Mouse (Mus musculus) CH12.LX (cell line): Measurements from ENCODE around the gene 4932429P05Rik. TPM values are rescaled to one million over a fixed set of nuclear protein-coding genes. Genes with fewer than 3 reads are reported as not detected.

Experiments used
- DNase-seq: peaks from one replicate; pipeline ENCODE4 v3.0.0-alpha.2; 2013; ENCODE audit errors: extremely low read depth
- H3K27ac ChIP-seq: 2 replicates; pipeline ENCODE4 v1.5.1; 2012; ENCODE audit warnings: low read depth, mild to moderate bottlenecking, control low read depth, moderate library complexity; ENCODE audit not compliant: insufficient read depth
- H3K27me3 ChIP-seq: replicated peaks from 2 replicates; pipeline ENCODE3; 2012; ENCODE audit warnings: inconsistent platforms
- H3K36me3 ChIP-seq, 2 experiments: replicated peaks in 1 of 2; 2 replicates each; pipeline versions ENCODE3 to v1.6.1; 2012; ENCODE audit warnings: inconsistent platforms in 1 of 2, low read length in 1 of 2, mild to moderate bottlenecking in 1 of 2, mixed read lengths in 1 of 2, moderate library complexity in 1 of 2; ENCODE audit not compliant: control insufficient read depth in 1 of 2, insufficient read depth in 1 of 2
- H3K4me1 ChIP-seq, 2 experiments: 2 replicates each; pipeline ENCODE4 v1.6.1; 2012; ENCODE audit warnings: inconsistent platforms in 1 of 2, moderate library complexity in 1 of 2; ENCODE audit not compliant: insufficient read depth in 2 of 2, control insufficient read depth in 1 of 2
- H3K4me2 ChIP-seq: 2 replicates; pipeline ENCODE4 v1.6.1; 2012; ENCODE audit warnings: low read depth, mild to moderate bottlenecking, control low read depth; ENCODE audit not compliant: poor library complexity, insufficient read depth, severe bottlenecking
- H3K4me3 ChIP-seq, 3 experiments: fragments of 150-350 bp in 1 of 3; sonication (generic) in 1 of 3; replicated peaks in 1 of 3; 2 replicates each; pipeline versions ENCODE3 to v1.5.1; 2011 to 2012; ENCODE audit warnings: low read depth in 2 of 3, low read length in 2 of 3, mild to moderate bottlenecking in 2 of 3, moderate library complexity in 2 of 3, control low read depth in 1 of 3, improper control_type of control experiment in 1 of 3, inconsistent platforms in 1 of 3, mixed read lengths in 1 of 3; ENCODE audit not compliant: poor library complexity in 1 of 3
- H3K79me2 ChIP-seq: replicated peaks from 2 replicates; pipeline ENCODE4 v1.6.1; 2012; ENCODE audit warnings: mild to moderate bottlenecking, moderate library complexity; ENCODE audit not compliant: control insufficient read depth, poor library complexity, insufficient read depth, severe bottlenecking; ENCODE audit errors: extremely low read depth
- H3K9ac ChIP-seq: 2 replicates; pipeline ENCODE4 v1.6.1; 2012; ENCODE audit warnings: low read depth, mild to moderate bottlenecking, control low read depth, moderate library complexity; ENCODE audit not compliant: insufficient read depth
- H3K9me3 ChIP-seq: replicated peaks from 2 replicates; pipeline ENCODE3; 2012; ENCODE audit warnings: low read length, inconsistent platforms, mixed read lengths
- TCF12 ChIP-seq: IDR thresholded peaks from 2 replicates; pipeline ENCODE4 v1.6.1; 2014; ENCODE audit warnings: low read depth, mild to moderate bottlenecking, inconsistent platforms, low read length, improper control_type of control experiment
- dilution Hi-C: fragments of 300-500 bp; cut with MboI; formaldehyde crosslinking; loops from 2 replicates; pipeline ENCODE4 v1.14.3; 2020; ENCODE audit warnings: low sequenced_read_pairs; ENCODE audit not compliant: extremely low pct_unique_long_range_greater_than_20kb, extremely low pct_ligation_motif_present
- in situ Hi-C: fragments of 300-500 bp; cut with MboI; formaldehyde crosslinking; loops from 3 replicates; pipeline ENCODE4 v1.14.3; 2019; ENCODE audit warnings: low sequenced_read_pairs, low pct_ligation_motif_present, low pct_unique_long_range_greater_than_20kb, mixed read lengths
- polyA plus RNA-seq: library from polyadenylated mRNA; unstranded; fragments of >175 nt; gene quantifications from 2 replicates; pipeline ENCODE4 v1.2.1, GENCODE M21; 2012; ENCODE audit warnings: low read depth; ENCODE audit not compliant: insufficient read length
- total RNA-seq, 2 experiments: library from RNA; depleted of rRNA; stranded (reverse); fragments of 300-350 nt in 1 of 2; fragments of >200 nt in 1 of 2; gene quantifications; 2 replicates each; pipeline ENCODE4 v1.2.3; 2012 to 2014

4932429P05Rik gene
- total RNA-seq (2012; rRNA removed) (not detected in 2 replicates), total RNA-seq (2014; rRNA removed) (not detected in 2 replicates), polyA plus RNA-seq (not detected in 2 replicates)

- Histone ChIP-seq H3K9ac (no peak within 1 kb of the TSS), H3K4me3 (no peak within 1 kb of the TSS), H3K36me3 (no peaks in the 10 kb centered on the region), H3K27ac (no peak within 1 kb of the TSS), H3K27me3 (no peaks in the 10 kb centered on the region), H3K79me2 (no peaks in the 10 kb centered on the region), H3K4me2 (no peak within 1 kb of the TSS), H3K9me3 (no peaks in the 10 kb centered on the region), H3K4me1 (no peaks in the 10 kb centered on the region)
- in situ Hi-C loops, result no loop called here
- dilution Hi-C loops, result no loop called here
- no peak for TF ChIP-seq TCF12
- no peak for DNase-seq
These were observed at the start of gene 4932429P05Rik for GRCm38 (mm10) chrX:89751968-89752367. 4932429P05Rik (plus strand) TSS chrX:89752268.

Other genes with a start within 250 kb of the 4932429P05Rik start
- gene 4930415L06Rik, start 180.6 kb downstream of the 4932429P05Rik start, total RNA-seq (2012; rRNA removed), result not detected in 2 replicates
- gene 4930415L06Rik, start 180.6 kb downstream of the 4932429P05Rik start, total RNA-seq (2014; rRNA removed), result not detected in 2 replicates
- gene 4930415L06Rik, start 180.6 kb downstream of the 4932429P05Rik start, polyA plus RNA-seq, result not detected in 2 replicates